Mouse (Mus musculus): ENCODE results near the gene Ptpn9.
"Not testable (repeated sequence)": the region's sequence is repeated elsewhere in the genome, so short reads cannot be mapped to it uniquely, and the experiment has no call there.

The Ptpn9 gene

DNA sequence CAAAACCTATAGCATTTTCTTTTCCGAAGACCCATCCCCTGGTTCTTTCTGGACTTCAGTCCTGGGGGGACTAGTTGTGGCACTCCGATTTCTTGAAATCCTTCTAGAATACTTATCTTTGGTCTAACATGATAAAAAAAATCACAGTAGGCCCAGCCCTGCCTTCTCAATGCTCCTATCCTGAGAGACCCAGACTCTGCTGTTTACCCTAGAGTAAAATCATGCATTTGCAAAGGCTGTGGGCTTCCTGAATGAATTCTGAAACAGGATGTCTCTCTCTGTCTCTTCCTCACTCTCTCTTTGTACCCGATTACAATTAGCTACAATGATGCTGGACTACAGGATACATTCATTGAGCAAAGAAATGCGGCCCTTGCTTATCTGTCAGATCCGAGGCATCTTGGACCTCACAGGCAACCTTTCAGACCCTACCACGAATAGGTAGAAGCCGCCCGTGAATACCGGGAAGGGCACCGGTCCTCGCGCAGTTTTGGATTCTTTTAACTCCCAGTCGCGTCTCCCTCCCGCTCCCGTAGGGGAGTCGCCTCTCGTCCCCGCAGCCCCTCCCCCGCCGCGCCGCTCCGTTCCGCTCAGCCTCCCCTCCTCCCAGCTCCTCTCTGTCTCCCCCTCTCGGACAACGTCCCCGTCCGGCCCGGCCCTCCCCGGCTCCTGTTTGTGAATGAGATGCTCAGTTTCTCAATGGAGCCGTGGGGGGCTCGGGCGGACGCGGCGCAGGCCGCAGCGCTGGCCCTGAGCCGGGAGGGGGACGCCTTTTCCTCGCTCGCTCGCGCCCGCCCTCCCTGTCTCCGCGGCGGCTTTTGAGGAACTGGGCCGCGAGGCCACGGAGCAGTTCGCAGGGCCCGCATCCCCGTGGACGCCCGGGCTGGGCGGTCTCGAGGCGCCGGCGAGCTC is at the start of gene Ptpn9:
TSS of gene Ptpn9 (plus strand) at position 638 of the 912 bp plus-strand sequence.
- DNase-seq (ENCODE audit: low read depth, low spot score) = peak; percentile 86

DNA sequence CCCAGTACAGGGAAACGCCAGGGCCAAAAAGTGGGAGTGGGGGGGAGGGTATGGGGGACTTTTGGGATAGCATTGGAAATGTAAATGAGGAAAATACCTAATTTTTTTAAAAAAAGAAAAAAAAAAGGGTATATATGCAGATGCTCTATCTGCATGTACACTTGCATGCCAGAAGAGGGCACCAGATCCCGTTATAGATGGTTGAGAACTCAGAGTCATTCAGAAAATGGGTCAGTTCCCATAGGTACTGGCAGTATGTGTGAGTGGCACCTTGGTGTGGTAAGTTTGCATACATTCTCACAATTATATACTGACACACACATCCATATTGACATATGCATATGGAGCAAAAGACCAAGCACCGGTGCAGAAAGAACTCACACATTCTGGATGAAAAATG is 47.2 kb upstream of the Ptpn9 start:
- DNase-seq (ENCODE audit: low read depth, low spot score) = peak; percentile 46

DNA sequence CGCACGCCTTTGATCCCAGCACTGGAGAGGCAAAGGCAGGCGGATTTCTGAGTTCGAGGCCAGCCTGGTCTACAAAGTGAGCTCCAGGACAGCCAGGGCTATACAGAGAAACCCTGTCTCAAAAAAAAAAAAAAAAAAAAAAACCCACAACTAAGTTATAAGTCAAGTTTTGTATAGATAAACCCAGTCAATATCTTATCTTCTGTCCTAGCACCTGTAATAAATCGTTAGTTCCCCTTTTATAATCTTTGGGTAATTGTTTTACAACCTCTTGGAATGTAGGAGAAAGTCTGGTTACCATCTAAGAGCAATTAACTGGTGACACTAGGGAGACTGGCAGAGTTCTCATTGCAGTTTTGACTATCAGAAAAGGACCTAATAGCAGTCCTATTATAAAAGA is 46.0 kb upstream of the Ptpn9 start:
- not testable (repeated sequence) for DNase-seq (ENCODE audit: low read depth, low spot score)

DNA sequence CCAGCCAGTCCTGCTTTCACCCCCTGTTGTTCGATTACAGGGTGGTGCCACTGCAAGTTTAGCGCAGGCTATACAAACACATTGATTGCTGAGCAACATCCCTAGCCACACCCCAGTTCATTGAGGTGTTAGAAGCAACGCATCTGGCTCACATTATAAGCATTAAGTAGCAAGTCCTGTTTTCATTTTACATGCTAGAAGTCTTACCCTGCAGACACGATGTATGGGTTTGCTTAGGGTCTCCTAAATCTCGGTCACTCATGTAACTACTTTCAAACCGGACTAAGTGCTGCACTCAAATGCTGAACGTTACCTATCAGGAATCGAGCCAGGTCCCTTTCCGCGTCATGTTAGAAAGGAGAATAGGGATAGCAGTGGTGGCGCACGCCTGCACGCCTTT is 45.0 kb upstream of the Ptpn9 start:
- DNase-seq (ENCODE audit: low read depth, low spot score) = peak; percentile 28

DNA sequence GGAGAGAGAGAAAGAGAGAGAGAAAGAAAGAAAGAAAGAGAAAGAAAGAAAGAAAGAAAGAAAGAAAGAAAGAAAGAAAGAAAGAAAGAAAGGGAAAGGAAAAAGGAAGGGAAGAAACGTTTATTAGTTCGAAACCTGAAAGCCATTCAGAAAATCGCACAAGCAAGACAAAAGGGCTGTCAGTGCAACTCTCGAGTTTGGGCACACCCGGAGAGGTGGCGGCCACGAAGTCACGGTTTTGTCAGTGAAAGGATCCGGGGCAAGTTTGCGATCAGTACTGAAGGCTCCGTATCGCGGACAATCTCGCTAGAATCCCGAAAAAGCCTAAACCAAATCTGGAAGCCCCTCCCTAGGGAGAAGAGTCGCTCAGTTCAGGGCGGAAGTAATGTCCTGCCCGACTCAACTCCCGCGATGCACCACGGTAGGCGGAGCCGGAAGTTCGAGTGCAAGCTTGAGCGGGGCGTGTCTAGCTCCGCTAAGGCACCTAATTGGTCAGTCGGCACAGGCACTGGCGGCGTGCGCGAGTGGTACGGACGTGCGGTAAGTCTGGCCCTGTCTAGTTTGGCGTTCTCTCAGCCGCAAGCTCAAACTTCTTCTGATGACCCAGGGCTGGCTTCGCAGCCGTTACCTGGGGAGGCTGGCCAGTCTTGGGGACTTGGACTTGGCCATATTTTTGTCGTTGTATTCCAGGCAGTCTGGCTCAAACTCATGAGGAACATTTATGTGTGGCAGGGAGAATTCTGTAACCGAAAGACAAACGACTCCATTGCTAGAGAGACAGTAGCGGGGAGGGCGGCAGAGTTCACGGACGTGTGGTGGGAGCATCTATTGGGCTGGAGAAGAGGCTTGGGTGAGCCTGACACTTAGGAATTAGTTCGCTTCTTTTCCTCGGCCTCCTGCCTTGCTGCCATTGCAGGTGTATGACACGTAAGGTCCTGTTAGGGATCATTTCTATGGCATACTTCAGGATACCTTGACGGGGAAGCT is 44.0 kb upstream of the Ptpn9 start, which contains the start of gene Snupn:
TSS of gene Snupn (plus strand) at position 465 of the 987 bp plus-strand sequence.
- DNase-seq (ENCODE audit: low read depth, low spot score) = peak; percentile 98

DNA sequence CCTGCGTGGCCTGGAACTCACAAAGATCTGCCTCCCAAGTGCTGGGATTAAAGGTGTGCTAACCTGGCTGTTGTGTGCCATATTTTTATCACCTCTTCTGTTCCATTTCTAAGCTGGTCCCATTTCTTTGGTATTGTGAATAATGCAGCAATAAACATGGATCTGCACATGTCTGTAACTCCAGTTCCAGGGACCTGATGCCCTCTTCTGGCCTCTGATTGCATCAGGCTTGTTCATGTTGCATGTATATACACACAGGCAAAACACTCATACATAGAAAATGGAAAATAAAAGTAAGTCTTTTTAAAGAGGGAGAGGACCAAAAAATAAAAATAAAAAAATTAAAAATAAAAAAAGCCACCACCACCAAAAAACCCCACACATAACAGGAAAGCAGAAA is 41.2 kb upstream of the Ptpn9 start:
- DNase-seq (ENCODE audit: low read depth, low spot score) = no peak

DNA sequence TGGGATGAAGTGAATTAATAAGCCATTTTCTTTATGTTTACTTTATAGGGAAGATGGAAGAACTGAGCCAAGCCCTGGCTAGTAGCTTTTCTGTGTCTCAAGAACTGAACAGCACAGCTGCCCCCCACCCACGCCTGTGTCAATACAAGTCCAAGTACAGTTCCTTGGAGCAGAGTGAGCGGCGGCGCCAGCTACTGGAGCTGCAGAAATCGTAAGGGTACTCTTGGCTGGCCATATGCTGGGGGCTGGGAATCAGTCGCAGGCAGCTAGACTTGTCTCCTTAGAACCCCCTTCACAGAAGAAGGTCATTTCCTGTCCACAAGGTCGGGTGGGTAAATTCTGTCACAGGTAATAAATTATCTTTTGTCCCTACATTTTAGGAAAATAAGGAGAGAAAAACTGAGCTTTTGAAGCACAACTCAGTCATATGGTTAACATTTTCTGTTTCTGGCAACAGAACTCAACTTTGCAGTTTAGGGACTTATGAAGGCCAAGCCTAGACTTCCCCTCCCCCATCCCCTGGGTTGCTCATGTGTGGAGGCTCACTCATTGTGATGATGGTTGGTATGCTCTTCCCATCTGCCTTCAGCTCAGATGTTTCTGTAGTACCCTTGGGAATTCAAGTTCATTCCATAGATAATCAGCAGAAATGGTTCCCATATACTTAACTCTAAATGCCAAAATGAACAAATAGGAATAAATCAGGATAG is 37.6 kb upstream of the Ptpn9 start:
- DNase-seq (ENCODE audit: low read depth, low spot score) = peak; percentile 27

DNA sequence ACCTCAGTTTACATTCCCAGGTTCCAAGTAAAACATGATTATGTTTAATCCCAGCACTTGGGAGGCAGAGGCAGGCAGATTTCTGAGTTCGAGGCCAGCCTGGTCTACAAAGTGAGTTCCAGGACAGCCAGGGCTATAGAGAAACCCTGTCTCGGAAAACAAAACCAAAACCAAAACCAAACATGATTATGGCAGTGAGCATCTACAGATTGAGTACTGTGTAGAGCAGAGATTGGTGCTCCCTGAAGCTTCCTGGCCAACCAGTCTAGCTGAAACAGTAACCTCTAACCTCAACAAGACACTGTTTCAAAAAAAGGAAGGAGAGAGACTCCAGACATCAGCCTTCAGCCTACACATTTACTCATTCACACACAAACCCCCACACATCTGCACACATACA is 36.0 kb upstream of the Ptpn9 start:
- no peak for DNase-seq (ENCODE audit: low read depth, low spot score)

DNA sequence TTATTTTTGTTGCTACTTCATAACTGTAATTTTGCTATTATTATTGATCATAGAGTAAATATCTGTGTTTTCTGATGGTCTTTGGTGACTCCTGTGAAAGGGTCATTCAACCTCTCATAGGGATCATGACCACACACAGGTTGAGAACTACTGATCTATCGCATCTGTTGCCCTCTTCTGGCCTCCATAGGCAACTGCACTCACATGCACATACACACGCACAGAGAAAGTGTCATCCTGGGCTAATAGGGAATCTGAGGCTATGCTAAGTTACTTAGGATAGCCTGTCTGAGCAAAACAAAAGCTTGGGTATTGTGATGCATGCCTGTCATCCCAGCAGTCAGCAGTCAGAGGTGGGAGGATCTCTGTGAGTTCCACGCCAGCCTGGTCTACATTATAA is 33.1 kb upstream of the Ptpn9 start:
- DNase-seq (ENCODE audit: low read depth, low spot score) = no peak

DNA sequence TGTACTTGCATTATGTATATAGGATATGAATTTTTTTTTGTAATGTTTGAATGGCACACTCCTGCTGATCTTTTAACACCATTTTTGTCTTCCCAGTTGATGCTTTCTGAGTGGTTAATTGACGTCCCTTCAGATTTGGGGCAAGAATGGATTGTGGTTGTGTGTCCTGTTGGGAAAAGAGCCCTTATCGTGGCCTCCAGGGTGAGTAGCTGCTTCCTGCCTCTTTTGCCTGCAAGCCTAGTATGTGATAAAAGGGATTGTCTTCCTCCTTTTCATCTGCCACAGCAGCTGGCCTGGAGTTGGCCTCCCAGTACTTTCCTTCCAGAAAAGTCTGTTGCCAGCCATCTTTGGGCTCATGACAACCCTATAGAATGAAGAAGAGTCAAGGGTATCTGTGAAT is 24.6 kb upstream of the Ptpn9 start:
- no peak for DNase-seq (ENCODE audit: low read depth, low spot score)

DNA sequence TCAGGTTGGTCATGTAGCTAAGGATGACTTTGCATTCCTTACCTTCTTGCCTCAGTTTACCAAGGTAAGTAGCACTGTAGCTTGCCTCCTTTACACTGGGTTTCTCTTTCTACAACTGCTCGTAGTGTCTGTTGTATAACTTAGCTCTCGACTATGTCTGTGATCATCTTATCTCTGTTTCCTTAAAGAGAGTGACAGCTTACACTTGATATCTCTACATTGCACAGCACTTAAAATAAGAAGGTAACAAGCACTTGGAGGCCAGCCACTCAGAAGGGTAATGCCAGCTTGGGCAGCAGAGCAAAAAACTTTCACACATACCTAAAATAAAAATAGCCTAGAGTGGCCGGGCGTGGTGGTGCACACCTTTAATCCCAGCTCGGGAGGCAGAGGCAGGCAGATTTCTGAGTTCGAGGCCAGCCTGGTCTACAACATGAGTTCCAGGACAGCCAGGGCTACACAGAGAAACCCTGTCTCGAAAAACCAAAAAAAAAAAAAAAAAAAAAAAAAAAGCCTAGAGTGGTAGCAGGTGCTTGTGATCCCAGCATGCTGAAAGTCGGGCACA is 20.7 kb upstream of the Ptpn9 start:
- DNase-seq (ENCODE audit: low read depth, low spot score) = no peak

DNA sequence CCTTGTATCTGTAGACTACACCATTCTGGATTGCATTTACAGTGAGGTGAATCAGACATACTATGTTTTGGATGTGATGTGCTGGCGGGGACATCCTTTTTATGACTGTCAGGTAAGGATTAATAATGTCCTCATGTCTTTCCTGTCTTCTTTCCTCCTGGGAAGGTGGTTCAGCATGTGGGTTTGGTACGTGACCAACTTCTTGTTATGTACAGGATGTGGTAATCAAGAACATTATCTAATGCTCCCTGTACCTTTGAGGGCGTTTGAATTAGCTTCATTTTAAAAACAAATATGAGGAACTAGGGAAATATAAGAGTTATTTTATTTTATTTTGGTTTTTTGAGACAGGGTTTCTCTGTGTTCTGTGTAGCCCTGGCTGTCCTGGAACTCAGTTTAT is 19.5 kb upstream of the Ptpn9 start:
- no peak for DNase-seq (ENCODE audit: low read depth, low spot score)

DNA sequence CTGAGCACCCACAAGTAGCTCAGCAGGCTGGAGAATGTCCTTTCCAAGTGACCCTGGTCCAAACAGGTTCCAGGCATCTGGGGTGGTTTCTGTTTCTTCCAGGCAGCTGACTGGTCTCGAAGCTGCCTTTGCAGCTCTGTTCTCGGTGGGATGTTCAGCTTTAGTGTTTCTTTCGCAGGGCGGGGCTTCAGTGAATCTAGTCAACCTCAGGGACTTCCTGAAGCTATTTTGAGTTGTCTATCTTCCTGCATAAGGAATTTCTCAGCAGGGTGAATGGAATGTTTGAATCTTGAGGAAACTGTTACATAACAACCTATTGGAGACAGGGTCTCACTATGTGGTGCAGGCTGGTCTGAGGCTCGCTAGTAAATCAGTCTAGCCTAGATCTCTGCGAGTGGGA is 14.5 kb upstream of the Ptpn9 start:
- DNase-seq (ENCODE audit: low read depth, low spot score) = no peak

DNA sequence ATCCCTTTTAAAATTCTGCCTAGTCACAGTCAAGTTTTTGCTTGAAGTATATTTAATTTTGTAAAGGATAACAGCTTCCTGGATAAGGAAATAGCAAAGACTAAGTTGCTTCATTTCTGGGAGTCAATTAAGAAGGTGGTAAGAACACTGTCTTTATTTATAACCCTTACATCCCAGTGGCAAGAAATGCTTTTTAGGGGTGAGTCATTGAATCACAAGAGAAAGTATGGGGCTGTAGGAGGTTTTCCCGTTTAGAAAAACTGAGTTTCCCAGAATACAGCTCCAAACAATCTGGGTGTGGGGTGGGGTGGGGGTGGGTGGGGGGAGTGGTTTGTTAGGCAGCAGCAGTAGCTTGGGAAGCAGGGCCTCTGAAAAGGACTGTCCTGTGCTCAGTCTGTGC is 13.2 kb upstream of the Ptpn9 start:
- DNase-seq (ENCODE audit: low read depth, low spot score) = no peak

DNA sequence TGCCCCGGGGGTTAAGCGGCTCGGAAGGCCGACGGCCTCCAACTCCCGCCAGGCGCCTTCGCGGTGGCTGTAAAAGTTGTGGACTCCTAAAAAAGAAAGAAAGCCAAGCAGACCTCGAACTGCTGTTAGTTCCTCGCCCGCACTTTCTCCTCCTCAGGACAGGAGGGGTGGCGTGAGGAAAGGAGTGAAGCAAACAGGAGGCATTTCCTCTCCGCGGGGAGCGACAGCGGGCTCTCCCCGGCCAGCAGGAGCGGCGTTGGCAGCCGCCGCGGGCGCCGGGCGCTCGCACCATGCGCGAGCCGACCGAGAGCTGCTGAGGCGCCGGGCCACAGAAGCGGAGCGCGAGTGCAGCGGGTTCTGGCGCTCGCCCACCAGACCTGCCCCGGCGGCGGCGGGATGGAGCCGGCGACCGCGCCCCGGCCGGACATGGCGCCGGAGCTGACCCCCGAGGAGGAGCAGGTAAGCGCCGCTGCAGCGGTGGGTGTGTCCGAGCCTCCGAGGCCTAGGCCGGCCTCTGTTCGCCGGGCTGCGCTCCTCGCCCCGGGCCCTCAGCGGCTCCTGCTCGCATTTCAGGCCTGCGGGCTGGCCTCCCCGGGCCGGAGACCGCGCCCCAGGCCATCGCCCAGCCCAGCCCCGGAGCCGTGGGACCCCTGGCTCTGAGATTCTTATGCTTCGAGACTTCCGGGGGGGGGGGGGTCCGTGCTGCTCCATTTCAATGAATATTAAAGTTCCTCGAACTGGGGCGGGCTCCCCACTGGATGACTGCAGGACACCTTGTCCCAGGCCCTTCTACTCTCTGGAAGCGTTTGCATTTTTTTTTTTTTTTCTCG is 690 bp downstream of the Ptpn9 start:
- peak; percentile 46 for DNase-seq (ENCODE audit: low read depth, low spot score)

DNA sequence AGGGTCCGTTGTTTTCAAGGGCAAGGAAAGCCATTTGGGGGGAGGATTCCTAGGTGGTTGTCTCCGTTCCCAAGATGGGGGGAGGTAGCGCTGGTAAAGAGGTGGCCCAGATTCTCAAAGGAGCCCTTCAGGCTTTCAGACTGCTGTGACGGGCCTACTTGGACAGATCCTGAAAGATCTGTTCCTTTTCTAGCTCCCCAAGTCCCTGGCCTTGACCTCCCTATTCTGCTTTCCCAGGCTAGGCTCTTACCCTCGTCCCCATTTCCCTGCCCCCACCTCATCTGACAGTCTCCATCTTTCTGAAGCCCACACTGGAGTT is 1.3 kb downstream of the Ptpn9 start:
- peak; percentile 16 for DNase-seq (ENCODE audit: low read depth, low spot score)

DNA sequence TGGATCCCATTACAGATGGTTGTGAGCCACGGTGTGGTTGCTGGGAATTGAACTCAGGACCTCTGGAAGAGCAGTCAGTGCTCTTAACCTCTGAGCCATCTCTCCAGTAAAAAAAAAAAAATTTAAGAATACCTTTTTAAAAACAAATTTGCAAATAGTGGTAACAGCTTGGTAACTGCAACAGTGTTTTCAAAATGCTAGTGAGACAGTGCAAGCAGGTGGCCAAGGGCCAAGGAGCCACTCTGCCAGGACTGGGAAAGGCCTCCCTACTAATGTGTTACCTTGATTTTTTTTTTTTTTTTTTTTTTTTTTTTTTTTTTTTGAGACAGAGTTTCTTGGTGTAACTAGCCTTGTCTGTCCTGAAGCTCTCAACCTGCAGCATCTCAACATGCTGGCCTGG is 2.5 kb downstream of the Ptpn9 start:
- DNase-seq (ENCODE audit: low read depth, low spot score) = not testable (repeated sequence)

DNA sequence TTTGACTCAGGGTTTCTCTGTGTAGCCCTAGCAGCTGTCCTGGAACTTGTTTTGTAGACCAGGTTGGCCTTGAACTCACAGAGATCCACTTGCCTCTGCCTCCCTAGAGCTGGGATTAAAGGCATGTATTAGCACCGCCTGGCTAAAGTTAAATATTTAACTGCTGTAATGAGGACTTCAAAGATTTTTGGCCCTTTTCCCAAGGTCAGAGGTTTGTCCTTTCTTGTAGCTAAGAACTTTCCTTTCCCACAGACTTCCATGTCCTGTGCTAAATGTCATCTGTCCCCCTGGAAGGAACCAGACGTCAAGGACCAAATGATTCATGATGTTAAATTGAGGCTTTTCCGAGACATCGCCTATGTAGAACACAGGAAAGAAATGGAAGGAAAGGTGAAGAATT is 8.3 kb downstream of the Ptpn9 start:
- DNase-seq (ENCODE audit: low read depth, low spot score) = no peak

DNA sequence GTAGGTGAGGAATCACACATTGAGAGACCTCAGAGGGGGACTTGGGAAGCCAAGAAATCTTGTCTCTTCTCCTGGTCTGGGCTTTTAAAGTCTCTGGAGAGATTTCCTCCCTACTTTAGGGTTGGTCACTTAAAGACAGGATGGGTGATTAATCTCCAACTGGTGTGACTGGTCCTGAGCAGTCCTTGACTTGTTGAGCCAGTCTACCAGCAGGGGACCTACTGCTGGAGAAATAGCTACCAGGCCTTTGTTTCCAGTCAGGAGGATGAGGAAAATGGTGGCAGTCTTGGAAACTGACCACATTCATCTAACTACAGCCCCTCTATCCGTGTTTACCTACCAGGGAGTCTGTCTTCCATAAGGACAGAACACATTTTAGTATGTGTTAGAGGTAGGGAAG is 17.7 kb downstream of the Ptpn9 start:
- DNase-seq (ENCODE audit: low read depth, low spot score) = no peak

DNA sequence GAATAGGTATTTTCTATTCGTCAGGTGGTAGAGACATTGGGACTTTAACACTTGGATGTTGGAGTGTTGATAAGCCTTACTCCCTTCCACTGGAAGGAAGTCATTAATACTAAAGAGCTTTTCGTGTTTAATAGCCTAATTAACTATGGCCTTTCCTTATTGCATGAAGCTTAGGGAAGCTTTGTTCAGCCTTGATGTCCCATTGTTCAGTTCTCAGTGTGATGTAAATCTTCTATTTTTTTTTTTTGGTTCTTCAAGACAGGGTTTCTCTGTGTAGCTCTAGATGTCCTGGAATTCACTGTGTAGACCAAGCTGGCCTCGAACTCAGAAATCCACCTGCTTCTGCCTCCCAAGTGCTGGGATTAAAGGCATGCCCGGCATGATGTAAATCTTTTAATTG is 18.2 kb downstream of the Ptpn9 start:
- no peak for DNase-seq (ENCODE audit: low read depth, low spot score)

DNA sequence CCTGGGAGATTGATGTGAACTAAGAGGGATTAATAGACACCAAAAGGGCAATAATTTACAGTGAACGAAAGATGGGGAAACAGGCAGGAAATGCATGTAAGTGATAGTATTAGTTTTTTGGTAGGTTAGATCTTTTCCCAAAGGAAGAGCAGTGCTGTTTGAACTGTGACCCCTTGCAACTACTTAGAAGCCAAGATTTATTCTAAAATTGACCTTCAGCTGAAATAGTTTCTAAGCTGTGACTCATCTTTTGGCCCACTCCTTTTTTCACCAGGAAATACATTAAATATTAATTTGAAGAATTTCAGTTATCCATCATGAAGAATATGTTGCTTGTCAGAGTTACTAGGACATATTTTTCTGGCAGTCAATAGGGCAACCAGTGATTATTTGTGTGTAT is 19.0 kb downstream of the Ptpn9 start:
- DNase-seq (ENCODE audit: low read depth, low spot score) = no peak
